Mouse (Mus musculus): ENCODE measurements around the gene Itpr2.

GRCm38 (mm10) chr6:146315153-146315552, 186.9 kb downstream of the Itpr2 start:
- no peak for TF ChIP-seq CTCF (IDR thresholded peaks at IDR 0.05; ENCODE audit: low read depth)
- TF ChIP-seq EP300 (IDR thresholded peaks at IDR 0.05; ENCODE audit: low read depth), result no peak
